Mouse (Mus musculus): Measurements from ENCODE around the gene Eln.

DNA sequence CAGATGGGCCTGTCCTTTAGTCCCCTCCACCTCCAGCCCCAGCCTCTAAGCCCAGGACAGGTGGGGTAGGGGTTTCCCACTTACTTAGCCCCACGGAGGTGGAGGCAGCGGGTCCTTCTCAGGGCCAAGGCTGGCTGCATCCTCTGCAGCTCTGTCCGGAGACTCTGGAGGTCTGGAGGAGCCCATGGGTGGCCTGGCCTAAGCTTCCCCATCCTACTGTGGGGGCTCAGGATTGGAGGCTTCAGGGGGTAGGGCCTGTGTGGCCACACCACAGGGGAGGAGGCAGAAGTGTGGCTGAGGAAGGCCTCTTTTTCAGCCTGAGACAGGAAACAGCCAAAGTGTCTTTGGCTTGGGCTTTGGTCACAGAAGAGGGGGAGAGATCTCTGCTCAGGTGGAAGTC, 69.1 kb downstream of the Eln start:
- TF ChIP-seq CTCF (IDR thresholded peaks at IDR 0.05; ENCODE audit: low read depth, low read length) (no peak), POLR2A (IDR thresholded peaks at IDR 0.05; ENCODE audit: insufficient read depth, low read length) (no peak)

All from ES-Bruce4 (cell line).